Mouse (Mus musculus): ENCODE results near the gene Socs7.

DNA sequence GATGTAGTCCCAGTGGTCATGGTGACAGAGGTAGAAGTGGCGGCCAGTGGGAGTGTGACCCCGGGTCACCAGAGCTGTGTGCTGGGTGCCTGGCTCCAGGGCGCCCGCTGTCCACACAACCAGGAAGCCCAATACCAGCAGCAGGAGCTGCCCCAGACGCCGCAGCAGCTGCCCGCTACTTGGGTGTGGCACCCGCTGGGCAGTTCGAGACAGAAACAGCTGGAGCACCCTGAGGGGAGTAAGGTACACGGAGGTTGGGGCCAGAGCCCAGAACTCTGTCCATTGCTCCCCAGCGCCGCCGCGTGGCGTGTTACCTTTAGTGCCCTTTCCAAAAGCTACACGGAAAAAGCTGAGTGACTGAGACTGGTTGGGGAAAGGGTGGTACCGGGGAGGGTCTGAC lies 18.7 kb upstream of the Socs7 start:
- TF ChIP-seq CTCF (IDR thresholded peaks at IDR 0.05; ENCODE audit: borderline replicate concordance, insufficient read depth, low read length) (no peak), POLR2A (IDR thresholded peaks at IDR 0.05; ENCODE audit: low read depth, low read length) (no peak)
